Mouse (Mus musculus) right cerebral cortex, postnatal 14 days (tissue): ENCODE results near the gene Ccdc115.

Source experiments
- DNase-seq: peaks from one replicate; pipeline ENCODE4 v3.0.0; 2022

Gene Ccdc115

GRCm38 (mm10) chr1:34439215-34439960 is at the start of gene Ccdc115, which contains the start of gene Imp4:
Ccdc115 (minus strand) TSS chr1:34439672.
Imp4 (plus strand) TSS chr1:34439851.
- DNase-seq, result peak; percentile 95

GRCm38 (mm10) chr1:34487383-34487782 is 47.9 kb upstream of the Ccdc115 start:
- DNase-seq, result no peak

DNA sequence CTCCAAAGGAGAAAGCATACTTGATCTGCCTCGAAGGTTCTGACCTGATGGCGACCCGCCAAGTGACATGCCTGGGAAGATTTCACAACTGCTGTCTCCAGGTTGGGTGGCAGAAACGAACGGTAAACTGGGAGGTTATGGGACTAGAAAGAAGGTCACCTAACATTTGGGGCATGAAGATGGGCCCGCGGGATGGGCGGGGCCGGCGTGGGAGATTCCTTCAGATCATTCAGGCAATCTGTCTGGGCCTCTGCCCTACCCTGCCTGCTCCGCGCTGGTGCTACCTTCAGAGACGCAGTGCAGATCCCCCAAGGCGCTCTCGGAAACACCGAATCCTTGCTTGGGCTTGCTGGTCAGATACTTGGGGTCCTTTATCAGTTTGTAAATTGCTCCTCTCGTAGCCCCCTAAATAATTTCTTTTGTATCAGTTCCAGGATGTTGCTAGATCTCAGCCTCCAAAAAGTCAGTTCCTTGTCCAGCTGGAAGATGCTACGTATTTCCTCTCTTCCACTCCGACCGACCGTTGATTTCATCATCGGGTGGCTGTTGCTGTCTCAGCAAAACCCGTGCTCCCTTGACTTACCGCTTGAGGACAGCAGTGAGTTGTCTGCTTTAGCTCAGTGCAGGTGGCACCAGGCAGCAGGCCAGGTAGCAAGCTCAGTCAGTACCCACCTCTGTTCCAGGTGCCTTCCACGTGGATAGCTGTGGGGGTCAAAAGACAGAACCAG is 46.2 kb upstream of the Ccdc115 start:
- peak; percentile 53 for DNase-seq

- no peak for DNase-seq
Observed at GRCm38 (mm10) chr1:34484470-34484869, 45.0 kb upstream of the Ccdc115 start.

- no peak for DNase-seq
Observed at GRCm38 (mm10) chr1:34481920-34482669, 42.6 kb upstream of the Ccdc115 start.

- no peak for DNase-seq
Observed at GRCm38 (mm10) chr1:34480801-34481200, 41.3 kb upstream of the Ccdc115 start.

DNA sequence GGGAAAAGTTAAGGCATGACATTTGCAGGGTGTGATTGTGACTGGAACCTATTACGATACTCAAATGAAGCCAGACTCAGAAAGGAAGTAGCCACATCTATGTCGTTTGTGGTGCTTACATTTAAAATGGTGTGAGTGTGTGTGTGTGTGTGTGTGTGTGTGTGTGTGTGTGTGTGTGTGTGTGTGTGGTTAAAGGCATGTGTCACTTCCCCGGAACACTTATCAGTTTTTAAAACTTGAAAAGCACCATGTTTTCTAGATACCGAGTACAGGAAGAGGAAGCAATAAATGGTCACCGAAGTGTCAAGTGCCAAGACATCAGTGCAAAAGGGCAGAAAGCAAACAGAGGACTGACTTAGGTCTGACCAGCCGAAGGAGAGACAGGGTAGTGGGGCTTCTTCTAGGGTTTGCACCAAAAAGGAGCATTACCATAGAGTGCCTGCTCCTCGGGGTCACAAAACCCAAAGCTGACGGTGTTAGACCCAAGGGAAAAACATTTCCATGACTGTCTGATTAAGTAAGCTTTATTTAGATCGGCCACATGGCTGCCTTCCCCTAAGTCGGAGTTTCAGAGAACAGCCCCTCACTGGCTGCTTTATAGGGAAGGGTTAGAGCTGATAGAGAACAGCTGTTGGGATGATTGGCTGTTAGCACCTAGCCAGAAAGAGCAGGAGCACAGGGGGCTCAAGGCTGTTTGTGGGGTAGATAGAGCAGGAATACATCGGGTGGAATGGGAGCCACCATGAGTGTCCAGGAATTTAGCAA is 39.6 kb upstream of the Ccdc115 start:
- no peak for DNase-seq

DNA sequence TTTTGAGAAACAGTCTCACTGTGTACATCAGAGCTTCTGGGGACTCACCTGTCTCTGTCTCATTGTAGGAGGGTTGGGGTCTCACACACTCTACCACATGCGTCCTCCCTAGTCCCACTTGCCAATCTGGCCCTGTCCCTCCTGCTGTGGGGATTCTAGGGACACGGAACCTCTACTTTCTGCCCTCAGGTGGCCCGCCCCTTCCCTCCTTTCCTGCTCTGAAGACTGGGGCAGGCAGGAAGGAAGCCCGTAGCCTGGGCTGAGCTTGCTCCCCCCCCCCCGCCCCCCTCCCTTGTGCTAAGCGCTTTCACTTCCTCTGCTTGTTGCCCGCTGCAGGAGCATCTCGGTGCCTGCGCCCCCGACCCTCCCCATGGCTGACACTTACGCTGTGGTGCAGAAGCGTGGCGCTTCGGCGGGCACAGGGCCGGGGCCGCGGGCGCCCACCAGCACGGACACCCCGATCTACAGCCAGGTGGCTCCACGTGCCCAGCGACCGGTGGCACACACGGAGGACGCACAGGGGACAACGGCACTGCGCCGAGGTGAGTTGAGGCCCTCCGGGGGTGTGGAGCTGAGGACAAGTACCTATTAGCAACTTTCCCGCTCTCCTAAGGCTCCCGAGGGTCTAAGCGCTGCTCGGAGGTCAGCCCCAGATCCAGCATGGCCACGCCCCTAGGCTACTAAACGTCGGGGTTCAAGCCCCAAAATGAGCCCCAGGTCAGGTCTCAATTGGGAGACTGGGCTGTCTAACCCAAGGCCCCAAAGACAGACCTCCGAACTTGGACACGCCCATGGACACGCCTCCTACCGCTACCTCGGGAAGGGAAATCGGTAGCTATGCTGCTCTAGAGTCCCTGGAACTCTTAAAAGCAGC is 33.2 kb upstream of the Ccdc115 start:
- peak; percentile 25 for DNase-seq

GRCm38 (mm10) chr1:34469801-34470200 is 30.3 kb upstream of the Ccdc115 start:
- no peak for DNase-seq

DNA sequence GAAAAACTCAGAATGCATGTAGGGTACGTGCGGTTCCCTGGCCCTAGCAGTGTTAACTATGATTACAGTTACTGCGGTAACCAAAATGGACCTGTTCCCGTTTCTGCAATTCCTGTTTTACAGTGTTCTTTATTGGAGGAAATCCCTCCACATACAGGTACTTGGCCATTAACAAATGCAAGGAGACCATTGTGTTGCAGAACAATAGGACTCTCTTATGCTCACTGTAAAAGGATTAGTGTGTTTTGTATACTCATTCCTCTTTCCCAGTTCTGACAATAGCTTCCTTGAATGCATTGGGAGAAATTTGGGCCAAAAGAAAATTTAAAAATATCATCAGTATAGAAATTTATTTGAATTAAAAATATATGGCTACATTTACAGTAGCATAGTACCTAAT is 29.0 kb upstream of the Ccdc115 start:
- DNase-seq, result no peak

DNA sequence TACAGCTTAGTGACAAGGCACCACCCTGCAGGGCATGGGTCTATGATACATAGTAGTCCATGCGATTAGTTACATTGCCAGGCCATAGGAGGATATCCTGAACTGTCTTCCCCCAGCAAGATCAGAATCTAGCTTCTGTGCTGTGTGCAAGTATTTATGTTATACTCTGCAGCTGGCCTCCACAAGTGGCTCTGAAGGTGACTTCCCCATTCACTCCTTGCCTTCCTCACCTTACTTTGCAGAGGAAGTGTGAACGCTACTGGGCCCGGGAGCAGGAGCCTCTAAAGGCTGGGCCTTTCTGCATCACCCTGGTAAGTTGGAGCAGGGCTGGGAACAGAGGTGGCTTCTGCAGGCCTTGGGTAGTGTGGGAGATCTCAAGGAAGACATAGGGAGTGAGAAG is 28.6 kb upstream of the Ccdc115 start:
- no peak for DNase-seq

DNA sequence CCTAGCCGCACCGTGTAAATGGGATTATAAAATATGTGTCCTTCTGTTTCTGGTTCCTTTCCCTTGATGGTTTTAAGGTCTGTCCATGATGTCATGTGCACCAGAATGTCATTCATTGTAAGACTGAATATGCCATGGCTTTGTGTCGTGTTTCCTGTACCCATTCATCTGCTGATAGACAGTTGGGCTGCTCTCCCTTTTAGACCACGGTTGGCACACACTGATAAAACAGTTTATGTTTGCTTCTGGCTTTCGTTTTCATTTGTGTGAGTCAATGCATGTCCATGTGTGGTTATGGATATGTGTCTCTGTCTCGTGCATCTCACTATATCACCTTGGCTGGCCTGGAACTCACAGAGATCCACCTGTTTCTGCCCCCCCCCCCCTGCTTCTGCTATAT is 26.0 kb upstream of the Ccdc115 start:
- DNase-seq, result no peak

DNA sequence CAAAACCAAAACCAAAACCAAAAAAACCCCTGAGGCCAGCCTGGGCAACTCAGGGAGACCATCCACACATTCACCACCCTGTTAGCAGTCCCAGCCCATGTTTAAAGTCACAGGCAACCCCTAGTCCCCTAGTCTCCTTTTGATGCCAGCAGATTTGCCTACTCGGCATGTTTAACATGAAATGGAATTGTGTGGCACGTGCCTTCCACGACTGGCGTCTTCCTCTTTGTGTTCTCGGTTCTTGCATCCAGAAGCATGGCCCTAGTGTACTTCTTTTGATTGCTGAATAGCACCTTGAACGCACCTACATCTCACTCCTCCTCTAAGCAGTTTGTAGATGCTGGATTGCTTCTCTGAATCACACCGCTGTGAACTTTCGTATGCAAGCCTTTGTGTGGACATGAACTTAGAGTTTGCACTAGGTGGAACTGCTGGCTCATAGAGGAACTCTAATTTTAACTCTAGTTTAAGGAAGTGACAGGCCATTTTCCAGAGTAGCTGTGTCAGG is 24.9 kb upstream of the Ccdc115 start:
- DNase-seq, result no peak

- peak; percentile 76 for DNase-seq
Observed at GRCm38 (mm10) chr1:34462766-34463165, 23.3 kb upstream of the Ccdc115 start.

DNA sequence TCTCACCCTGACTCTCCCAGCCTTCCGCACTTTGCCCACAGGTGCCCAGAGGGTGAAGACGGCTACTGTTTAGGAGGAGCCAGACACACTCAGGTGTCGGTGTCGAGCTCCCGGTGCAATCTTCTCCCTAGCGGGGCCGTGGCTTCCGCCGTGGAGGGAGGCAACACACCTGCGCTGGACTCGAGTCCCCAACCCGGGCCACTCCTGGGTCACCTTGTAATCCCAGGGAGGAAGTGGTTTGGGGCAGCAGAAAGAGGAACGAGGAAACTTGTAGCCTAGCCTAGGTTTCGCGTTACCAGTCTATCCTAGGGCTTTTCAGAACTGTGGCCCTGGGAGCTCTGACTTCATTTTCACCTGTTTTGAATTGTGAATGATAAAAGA is 20.6 kb upstream of the Ccdc115 start:
- DNase-seq, result no peak

DNA sequence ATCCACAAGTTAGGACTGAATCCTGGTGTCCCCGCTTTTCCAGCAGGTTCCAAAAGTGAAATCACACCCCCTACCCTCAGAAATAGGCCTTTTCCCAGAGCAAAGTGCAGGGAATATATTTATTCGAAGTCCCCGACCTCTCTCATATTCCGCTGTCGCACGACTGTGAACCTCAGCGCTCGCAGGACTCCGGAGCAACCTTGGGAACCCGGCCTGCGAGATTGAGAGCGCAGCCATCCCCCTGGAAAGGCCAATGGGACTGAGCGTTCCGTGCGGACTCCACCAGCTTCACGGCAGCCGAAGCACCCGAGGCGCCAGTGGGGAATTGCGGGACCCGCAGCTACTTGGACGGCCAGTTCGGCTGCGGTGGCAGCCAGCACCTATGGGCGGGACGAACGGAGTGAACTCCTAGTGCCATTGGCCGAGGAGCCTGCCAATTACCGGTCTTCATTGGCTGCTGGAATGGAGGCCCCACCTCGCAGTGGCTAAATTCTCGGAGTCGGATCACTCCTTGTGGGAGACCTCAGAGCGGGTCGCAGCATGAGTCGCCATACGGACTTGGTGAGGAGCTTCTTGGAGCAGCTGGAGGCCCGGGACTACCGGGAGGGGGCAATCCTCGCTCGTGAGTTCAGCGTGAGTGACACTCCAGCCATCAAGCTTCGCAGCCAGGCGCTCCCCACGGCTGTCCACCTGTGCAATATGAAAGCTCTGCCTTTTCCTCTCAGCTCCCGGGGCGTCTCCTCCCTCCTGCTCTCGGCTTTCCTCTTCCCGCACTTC is 20.0 kb upstream of the Ccdc115 start, which contains the start of gene Ptpn18:
TSS of gene Ptpn18 (plus strand) at position 479 of the 777 bp plus-strand sequence.
- DNase-seq, result peak; percentile 81

GRCm38 (mm10) chr1:34458431-34458830 is 19.0 kb upstream of the Ccdc115 start:
- no peak for DNase-seq

DNA sequence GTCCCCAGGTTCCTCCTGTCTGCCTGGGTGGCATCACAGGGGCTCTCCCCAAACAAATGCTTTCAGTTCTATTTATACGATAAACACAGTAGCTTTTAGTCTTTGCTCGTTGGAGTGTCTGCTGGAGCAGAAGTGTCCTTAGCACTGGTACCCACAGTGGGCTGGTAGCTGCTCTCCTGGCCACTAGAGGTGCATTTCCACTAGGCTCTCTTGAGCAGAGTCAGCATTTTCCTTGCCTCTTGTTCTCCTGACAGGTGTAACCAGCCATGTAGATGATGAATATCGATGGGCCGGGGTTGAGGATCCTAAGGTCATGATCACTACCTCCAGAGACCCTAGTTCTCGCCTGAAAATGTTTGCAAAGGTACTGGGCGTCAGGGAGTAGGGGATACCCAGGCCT is 3.7 kb upstream of the Ccdc115 start:
- DNase-seq, result no peak

DNA sequence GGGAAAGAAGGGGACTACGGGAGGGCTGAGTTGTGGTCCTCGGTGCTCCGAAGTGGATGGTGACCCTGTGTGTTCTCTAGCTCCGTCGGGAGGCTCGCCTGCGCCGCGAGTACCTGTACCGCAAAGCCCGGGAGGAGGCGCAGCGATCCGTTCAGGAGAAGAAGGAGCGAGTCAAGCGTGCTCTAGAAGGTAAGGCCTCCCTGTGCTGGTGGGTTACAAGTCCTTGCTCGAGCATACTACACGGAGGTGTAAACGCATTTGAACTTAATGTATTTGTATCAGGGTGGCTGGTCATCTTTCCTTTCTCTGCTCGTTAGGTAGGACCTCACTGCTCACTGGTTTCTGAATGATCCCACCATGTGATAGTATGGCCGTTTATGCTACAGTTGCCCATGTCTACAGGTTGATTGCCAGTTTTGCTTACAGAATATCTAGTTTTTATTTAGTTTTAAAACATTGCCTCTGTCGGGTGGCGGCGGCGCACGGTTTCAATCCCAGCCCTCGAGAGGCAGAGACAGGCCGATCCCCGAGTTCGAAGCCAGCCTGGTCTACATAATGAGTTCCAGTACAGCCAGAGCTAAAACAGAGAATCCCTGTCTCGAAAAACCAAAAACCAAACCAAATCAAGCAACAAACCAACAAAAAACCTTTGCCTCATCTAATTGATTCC is 624 bp upstream of the Ccdc115 start:
- no peak for DNase-seq
